Mouse (Mus musculus) megakaryocyte, embryonic 14.5 days (primary cell): Measurements from ENCODE around the gene Sgca.

ENCODE experiments used
- FLI1 ChIP-seq: IDR thresholded peaks from 2 replicates; pipeline ENCODE4 v1.6.1; 2012; ENCODE audit warnings: low read length, inconsistent platforms, mixed read lengths
- GATA1 ChIP-seq: IDR thresholded peaks from 3 replicates; pipeline ENCODE4 v1.6.1; 2012; ENCODE audit warnings: mixed read lengths, low read length, inconsistent platforms, borderline replicate concordance

DNA sequence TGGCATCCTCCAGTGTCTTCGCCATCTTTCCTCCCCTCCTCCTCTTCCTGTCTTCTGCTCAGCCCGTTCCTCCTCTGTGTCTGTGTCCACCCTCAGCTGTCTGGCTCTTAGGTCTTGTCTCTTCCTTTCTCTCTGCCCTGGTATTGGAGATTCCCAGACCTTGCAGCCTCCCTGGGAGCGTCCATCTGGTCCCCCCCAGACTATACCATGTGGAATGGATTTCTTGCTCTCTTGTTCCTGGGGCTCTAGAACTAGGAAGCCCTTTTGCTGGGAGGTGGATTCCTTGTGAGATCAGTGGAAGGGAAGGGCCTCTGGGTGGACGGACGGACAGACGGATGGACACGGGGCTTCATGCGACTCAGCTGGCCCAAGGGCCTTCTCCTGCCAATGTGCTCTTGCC, 20.0 kb upstream of the Sgca start:
- TF ChIP-seq GATA1 (no peak), FLI1 (no peak)
